Mouse (Mus musculus) cerebellum, adult 11-12 months (tissue): ENCODE data around the gene Rabgap1l.
A peak's percentile ranks its signal among the peaks of the same experiment; 100 is the strongest.

ENCODE experiments used
- DNase-seq: peaks from one replicate; pipeline ENCODE4 v3.0.0; 2022

Gene Rabgap1l

DNA sequence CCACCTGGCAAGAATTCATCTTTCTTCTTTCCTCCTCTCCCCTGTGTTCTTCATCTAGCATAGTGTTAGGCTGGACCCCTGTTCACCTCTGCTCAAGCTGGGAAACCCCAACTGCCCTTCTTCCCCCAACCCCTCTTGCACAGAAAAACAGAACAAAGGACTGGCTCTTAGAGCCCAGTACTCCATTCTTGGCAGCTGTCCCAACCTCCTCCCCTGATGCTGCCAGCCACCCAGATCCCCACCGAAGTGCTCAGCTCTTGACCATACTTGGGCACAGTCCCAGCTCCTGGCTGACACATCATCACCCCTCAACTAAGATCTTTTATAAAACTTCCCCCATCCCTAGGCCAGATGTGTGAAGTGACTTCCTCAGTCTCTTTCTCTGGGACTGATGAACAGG lies 422.5 kb downstream of the Rabgap1l start:
- no peak for DNase-seq

DNA sequence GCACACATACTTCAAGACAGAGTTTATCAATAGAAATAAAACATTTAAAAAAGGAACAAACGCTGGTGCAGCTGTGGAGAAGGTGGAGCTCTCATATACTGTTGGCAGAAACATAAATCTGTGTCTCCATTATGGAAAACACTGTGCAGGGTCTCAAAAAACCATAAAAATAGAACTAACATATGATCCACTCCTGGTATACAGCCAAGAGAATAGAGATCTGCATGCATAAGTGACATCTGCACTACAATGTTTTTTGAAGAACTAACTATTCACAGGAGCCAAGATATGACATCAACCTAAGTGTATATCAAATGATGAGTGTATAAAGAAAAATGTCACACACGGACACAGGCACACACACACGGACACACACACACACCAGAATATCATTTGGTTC lies 426.4 kb downstream of the Rabgap1l start:
- DNase-seq, result no peak

DNA sequence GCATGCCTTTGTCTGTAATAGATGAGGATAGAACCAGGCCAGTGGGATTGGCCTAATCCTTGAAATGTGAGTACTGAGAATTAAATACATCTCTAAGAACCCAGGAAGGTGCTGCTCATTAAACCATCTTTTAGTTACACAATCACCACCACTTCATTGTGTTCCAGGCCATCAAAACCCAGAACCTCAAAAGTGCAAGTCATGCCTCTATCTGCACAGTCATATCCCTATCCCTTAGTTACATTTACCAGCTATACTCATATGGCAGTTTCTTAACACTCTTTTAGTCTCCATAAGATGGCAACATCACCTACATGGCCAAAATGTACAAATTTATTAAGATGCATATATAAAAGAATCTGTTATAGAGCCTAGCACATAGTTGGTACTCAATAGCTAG lies 435.7 kb downstream of the Rabgap1l start:
- no peak for DNase-seq

DNA sequence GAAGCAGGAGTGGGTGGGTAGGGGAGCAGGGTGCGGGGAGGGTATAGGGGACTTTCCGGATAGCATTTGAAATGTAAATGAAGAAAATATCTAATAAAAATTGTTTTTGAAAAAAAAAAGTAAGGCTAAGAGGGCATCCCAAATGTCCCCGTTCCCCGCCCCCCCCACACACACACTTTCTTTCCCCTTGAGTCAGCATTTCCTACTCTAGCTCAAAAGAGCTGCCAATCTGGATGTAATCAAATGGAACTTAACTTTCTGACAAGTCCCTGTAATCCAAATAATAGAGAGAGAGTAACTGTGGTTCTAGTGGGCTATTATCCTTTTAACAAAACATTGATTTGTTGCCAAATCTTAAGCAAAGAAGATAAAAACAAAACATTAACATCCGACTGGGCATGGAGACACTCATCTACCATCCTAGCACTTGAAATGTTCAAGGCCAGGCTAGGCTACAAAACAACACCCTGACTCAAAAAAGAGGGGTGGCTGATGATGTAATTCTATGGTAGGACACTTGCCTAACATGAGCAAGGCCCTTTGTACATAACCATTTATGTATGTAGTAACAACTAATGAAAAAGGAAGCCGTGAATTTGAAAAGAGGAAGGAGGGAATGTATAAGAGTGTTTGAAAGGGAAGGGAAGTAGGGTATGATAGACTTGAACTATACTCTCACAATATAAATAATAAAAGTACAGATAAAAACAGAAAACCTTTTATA lies 439.1 kb downstream of the Rabgap1l start:
- no peak for DNase-seq

DNA sequence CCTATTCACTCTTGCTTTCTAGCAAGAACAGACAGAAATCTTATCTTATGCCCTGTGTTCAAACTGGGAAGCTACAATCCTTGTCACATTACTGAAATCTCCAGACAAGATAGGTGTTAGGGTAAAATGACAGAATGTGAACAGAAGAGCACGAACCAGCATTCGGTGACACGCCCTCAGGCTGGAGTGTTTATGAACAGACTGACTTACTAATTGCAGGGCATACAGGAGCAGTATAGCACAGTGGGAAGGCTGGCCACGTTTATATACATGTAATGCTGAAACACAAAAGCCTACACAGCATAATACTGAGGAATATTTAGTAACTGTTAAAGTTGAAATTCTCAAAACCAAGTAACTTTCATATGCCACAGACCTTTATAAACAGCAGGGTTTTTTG lies 440.7 kb downstream of the Rabgap1l start:
- DNase-seq, result peak; percentile 30

DNA sequence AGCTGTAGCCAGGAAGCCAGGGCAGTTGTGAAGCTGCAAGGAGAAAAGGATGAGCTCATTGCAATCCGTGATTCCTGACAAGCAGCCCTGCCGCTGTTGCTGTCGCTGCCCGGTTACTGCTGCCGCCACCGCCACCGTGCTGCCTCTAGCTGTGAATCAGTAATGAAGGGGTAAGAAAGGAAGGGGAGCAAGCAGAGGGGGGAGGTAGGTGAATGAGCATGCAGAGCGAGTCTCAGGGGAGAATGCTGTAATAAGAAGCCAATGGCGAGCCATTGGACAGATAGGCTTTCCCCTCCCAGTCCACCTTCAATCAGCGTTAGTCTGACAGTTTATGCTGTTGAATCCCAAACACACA lies 441.2 kb downstream of the Rabgap1l start:
- DNase-seq, result peak; percentile 84

DNA sequence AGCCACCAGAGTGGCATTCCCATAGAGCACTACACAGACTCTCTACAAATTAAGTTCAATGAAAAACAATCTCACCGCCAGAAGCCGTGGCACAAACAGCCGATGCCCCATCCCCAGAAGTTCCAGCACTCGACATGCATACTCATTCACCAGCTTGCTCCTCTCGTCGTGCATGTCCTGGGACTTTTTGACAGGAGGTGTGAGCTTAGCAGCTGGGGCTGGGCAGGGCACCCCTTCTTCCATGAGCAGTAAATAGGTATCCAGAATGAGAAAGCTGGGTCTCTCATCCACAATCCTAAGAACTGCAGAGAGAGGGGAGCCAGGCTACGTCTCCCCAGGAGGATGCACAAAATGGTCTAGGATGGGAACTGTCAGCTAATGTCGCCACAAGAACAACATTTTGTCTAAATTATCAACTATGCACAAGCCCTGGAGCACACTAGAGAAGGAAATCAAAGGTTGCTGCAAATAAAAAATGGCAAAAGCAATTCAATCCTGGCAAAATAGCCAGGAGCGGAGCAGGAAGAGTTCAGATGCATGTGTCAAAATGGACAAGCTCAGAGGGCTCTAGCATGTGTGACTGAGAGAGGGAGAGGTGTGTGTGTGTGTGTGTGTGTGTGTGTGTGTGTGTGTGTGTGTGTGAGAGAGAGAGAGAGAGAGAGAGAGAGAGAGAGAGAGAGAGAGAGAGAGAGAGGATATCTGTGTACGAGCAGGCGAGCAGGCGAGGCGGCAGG lies 441.7 kb downstream of the Rabgap1l start:
- peak; percentile 51 for DNase-seq

DNA sequence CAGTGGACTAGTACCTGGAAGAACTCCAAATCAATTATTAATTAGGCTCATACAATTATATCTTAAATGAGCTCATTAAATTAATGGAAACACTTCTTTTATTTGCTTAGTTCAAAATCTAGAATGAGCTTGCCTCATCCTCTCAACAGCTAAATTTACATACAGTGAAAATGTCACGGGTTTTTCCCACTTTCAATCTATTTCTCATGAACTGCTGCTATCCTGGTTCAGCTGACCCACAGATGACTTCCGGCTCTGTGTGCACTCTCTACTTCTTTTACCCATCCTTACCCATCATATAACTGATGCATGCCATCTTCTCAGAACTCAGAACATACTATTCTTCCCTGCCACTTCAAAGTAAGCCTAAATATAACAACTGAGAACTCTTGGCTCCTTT lies 452.4 kb downstream of the Rabgap1l start:
- no peak for DNase-seq

DNA sequence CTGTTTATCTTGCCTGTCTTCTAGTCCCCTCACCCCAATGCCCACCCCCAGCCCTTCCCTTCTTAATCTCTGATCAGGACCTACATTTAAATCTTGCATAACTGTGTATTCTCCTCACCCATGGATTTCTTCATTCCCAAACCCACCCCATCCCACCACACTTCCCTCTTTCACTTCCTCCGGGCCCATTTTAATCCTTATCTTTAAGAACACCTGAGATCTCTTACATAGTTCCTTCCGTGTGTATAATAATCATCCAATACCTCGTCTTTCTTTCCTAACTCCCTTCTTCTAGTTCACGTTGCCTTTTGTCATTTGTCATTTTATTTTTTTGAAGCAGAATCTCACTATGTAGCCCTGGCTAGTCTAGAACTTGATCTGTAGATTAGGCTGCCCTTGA lies 453.6 kb downstream of the Rabgap1l start:
- DNase-seq, result no peak

DNA sequence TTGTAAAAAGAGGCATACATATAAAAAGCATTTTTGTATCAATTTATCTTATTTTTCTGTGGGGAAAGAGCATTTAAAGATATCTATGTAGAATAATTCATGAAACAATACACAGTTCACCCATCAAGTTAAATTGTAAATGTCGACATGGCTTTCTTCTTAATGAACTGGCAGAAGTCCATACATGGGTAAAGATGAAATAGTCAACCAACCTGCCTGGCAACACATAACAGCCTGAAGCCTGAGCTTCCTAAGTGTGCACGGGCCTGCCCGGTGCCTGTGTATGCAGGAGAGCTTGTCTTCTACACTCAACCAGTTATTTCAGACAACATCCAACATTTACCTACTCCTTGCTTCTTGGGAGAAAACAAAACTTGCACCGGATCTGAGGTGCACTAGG lies 458.2 kb downstream of the Rabgap1l start:
- DNase-seq, result no peak

DNA sequence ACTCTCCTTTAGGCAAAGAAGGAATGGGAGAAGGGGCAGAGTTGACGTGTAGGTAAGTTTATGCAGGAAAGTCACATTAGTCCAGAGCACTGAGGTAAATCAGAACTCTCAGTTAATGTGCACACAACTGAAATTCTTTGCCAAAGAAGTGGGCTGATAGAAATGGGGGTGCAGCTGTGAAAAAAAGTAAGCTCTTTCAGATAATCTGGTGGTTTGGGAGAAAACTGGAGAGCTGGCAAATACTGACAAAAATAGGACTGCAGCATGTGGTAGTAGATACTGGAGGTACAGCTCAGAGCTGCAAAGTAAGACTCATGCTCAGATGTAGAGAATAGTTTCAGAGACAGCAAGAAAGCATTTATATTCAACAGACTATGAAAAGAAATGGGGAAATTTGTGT lies 462.2 kb downstream of the Rabgap1l start:
- DNase-seq, result no peak

DNA sequence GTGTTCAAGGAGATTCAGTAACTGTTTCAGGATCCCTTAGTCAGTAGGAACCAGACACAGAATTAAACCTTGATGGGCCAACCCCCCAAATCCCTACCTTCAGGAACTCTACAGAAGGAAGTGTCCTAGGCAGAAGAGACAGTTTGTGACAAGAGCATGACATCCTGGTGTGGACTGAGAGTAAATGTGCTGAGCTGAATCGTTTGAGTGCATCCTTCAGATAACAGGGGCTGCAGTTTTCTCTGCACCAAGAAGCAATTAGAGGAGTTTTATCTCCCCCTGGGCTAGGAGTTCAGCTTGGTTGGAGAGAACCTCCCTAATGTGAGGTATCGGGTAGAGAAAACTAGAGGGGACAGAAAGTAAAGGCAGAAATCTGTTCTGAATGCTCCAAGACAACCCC lies 462.8 kb downstream of the Rabgap1l start:
- DNase-seq, result no peak

DNA sequence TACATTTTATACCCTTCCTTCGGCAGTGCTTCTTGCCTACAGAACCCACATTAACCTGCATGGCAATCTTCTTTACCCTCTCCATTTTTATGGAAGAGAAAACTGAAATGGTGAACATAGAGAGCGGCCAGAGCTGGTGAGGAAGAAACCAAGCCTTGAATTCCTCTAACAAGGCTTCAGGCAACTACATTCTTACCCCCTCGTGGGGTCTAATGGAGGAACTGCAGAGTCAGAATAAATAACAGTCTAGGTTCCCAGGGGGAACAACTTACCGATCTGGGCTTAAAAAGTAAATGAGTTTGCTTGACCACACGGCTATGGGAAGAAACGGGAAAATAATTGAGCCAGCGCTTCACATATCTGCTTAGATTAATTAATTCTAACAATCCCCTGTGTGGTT lies 463.2 kb downstream of the Rabgap1l start:
- no peak for DNase-seq

DNA sequence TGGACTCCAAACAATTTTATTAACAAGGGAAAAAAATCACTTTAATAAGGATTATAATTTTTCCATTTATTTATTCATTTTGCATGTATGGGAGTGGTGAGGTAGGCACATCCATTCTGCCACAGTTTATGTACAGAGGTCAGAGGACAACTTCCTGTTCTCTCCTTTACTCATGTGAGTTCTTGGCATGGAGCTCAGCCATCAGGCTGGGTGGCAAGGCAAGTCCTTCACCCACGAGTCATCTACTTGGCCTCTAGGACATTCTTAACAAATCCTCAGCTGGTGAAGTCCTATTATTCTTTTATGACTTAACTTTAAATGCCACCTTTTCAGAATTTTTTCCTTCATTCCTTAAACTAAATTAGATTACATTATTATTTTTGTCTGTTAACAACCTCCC lies 465.5 kb downstream of the Rabgap1l start:
- no peak for DNase-seq

DNA sequence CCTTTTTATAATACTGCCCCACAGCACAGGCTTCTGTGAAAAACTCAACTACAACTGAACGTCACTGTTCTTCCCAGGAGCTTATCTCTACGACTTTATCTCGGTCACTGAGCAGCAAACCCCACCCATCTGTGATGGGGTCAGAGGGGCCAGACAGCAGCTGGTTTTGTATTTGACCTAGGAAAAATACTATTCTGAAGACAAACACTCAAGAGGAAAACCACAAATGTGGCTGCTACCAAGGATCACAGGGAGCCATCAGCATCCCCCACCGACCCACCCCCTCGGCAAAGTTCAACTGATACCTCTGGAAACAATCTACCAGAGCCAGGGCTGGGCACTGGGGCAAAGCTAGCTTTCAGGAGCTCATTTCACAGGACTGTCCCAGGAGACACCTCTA lies 467.5 kb downstream of the Rabgap1l start:
- no peak for DNase-seq

DNA sequence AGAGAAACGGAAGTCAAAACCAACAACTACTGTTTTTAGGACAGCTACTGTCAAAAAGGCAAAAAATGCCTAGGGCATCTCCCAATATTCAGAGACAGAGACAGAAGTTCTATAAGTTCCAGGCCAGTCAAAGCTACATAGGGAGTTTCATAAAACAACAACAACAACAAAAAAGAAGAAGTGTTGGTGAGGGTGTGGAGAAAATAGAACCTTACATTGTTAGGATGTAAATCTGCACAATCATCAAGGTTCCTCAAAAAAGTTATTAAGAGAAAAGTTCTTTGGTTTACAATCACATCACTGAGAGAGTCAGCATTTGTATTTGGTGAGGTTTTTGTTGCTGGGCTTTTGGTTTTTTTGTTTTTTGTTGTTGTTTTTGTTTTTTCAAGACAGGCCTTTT lies 472.3 kb downstream of the Rabgap1l start:
- no peak for DNase-seq

DNA sequence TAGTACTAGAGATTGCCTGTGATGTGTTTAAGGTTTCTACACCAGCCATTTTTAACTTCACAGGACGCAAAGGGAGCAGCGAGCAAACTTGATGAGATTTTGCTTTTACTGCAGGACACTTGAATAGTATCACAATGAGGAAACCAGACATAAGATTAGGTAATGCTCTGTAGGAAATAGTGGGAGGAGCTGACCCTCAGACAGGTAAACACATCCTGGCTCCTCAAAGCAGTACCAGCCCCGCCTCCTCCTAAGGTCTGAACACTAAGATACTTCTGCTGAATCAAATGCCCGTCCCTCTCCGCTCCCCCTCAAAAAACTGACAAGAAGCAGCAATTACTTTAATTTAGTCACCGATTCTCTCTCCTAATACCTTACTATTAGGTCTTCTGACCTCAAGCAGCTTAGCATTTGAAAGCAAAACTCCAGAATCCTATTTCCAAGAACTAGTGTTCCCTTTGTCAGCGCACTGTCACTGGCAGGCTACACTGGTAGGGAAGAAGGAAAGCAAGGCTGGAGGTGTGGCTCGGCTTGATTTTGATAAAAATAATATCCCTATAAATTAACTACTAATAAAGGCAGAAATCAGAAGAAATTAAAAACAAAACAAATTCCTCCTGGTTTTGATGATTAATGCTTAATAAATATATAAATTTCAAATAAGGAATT lies 474.8 kb downstream of the Rabgap1l start:
- no peak for DNase-seq

DNA sequence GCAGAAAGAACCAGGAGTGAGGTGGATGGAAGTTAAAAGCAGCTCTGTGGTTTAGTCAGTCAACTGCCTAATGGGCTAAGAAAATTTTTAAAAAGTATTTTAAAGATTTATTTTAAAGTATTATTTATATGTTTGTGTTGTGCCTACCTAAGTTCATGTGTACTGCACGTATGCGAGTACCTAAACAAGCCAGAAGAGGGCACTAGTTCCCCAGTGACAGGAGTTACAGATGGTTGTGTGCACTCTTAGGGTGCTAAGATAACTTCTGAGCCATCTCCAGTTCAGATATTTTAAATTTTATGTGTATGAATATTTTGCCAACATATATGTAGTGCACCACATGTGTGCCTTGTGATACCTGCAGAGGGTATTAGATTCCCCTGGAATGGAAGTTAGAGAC lies 476.8 kb downstream of the Rabgap1l start:
- DNase-seq, result no peak

DNA sequence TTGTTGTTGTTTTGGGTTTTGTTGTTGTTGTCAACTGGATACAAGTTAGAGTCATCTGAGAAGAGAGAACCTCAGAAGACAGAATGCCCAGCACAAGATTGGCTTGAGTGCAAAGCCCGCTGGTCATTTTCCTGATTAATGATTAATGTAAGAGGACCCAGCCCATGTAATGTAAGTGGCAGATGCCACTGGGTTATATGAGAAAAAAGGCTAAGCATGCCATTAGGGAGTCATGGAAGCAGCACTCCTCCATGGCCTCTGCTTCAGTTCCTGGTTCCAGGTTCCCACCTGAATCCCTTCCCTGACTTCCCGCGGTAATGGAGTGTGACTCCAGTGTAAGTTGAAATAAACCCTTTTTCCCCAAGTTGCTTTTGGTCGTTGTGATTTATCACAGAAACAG lies 480.4 kb downstream of the Rabgap1l start:
- DNase-seq, result no peak

DNA sequence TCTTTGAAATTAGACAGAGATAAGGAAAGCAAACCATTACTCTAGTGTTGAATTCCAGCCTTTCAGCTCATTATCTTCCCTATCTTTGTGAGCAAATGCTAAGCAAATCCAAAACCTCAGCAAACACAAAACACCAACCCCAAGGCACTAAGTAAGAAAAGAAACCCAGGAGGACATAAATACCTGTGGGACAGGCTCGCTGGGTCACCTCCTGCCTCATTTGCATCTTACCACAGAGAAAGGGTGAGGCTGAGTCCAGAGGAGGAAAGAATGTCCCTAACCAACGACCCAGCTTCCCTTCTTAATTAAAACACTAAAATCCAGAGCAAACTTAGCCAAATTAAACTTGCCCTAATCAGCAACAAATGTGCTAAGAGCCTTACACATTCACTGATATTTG lies 481.1 kb downstream of the Rabgap1l start:
- no peak for DNase-seq

DNA sequence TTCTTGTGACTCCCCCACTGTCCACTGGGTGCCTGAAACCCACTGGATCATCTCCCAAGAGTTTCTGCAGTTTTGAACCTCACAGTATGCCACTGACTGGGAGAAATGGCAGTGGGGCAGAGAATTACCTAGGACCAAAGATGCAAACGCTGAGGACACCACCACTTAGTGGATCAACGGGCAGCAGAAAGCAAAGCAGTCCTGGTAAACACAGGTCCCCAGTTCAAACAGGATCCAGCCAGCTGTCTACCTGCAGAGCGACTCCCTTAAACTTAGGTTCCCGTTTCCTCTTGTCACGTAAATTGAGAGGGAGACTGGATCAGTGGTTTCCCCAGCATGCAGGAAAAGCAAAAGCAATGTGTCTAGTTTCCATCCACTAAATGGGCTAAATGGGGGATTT lies 483.1 kb downstream of the Rabgap1l start:
- no peak for DNase-seq

DNA sequence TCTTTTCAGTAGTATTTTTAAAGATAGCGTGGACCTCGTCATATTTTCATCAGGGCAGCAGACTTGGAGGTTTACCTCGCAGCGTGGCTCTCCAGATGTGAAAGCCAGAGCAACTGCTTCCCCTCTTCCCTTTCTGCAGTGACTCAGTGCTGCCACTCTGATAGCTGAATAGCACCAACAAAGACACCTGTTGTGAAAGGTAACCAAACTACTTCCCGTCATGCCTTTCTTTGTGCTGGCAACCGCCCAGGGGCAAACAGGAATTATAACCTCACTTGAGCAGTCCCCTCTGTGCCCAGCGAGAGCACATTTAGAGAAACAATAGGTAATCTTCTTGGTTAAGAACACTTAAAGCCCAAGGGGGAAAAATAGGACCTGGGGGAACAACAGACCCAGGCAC lies 484.0 kb downstream of the Rabgap1l start:
- no peak for DNase-seq

DNA sequence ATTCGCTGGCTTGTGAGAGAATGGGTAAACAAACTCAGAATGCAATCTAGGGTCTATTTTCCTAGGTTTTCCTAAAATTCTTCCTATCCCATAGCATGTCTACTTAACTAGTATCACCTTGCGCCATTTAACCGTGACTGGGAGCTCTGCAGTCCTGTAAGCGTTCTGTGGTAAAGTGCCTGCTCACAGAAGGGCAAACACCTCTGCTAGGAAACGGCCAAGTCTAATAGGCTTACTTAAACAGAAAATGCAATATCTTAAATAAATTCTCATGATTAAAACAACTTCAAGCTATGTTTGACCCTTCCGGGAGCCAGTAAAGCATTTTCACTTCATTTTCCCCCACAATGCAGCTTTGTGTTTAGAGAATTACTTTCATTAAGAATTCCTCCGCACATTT lies 484.5 kb downstream of the Rabgap1l start:
- no peak for DNase-seq

DNA sequence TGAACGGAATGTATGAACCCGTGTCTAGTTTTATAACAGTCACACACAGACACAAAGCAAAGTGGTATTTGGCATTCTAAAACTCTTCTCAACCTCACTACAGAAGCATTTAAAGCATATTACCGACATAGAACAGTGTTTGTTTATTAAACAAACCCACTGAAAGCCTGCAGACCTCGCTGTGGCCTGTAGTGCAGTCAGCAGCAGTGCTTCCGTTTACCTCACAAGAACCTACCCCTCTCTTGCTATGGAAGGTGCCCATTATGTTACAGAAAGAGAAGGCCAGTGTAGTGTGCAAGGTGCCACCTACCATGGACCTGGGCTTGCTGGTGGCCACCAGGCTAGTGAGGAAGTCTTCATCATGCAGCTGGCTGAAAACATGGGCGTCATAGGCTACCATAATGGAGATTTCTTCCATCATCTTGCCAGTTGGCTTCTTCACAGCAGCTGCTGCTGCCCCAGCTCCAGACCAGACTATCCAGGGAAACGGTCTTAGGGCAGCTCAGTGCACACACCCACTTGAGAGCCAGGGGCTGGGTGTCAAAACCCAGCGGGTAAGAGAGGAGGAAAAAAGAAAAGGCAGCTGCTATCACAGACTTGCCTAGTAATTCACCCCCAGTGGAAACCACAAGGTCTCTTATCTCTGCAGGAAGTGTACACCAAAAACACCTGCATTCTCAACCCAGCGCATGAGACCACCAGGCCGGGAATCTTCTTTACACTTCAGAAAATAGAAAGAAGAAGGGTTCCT lies 486.0 kb downstream of the Rabgap1l start:
- DNase-seq, result no peak
